Mouse (Mus musculus): ENCODE measurements around the gene Cd300ld2.
"Not testable (repeated sequence)": the region's sequence is repeated elsewhere in the genome, so short reads cannot be mapped to it uniquely, and the experiment has no call there.

Gene Cd300ld2

GRCm38 (mm10) chr11:115016093-115016492 lies at the start of gene Cd300ld2:
Gene Cd300ld2 (minus strand): TSS chr11:115016193.
- DNase-seq (ENCODE audit: extremely low read depth, low read depth): not testable (repeated sequence)

GRCm38 (mm10) chr11:115062077-115062476 lies 46.1 kb upstream of the Cd300ld2 start, which contains the start of gene Cd300e:
Gene Cd300e (minus strand): TSS chr11:115062177.
- DNase-seq (ENCODE audit: extremely low read depth, low read depth): no peak

- DNase-seq (ENCODE audit: extremely low read depth, low read depth): no peak
Measured at GRCm38 (mm10) chr11:115059797-115060196, 43.8 kb upstream of the Cd300ld2 start.

- no peak for DNase-seq (ENCODE audit: extremely low read depth, low read depth)
Measured at GRCm38 (mm10) chr11:115058701-115059100, 42.7 kb upstream of the Cd300ld2 start.

GRCm38 (mm10) chr11:115054537-115054936 lies 38.5 kb upstream of the Cd300ld2 start:
- DNase-seq (ENCODE audit: extremely low read depth, low read depth): no peak

GRCm38 (mm10) chr11:115052991-115053390 lies 37.0 kb upstream of the Cd300ld2 start:
- no peak for DNase-seq (ENCODE audit: extremely low read depth, low read depth)

- no peak for DNase-seq (ENCODE audit: extremely low read depth, low read depth)
Measured at GRCm38 (mm10) chr11:115052206-115052605, 36.2 kb upstream of the Cd300ld2 start.

GRCm38 (mm10) chr11:115049282-115049895 lies 33.4 kb upstream of the Cd300ld2 start:
- no peak for DNase-seq (ENCODE audit: extremely low read depth, low read depth)

GRCm38 (mm10) chr11:115048259-115048658 lies 32.3 kb upstream of the Cd300ld2 start, which contains the start of gene Cd300ld3:
Gene Cd300ld3 (minus strand): TSS chr11:115048409.
- no peak for DNase-seq (ENCODE audit: extremely low read depth, low read depth)

DNA sequence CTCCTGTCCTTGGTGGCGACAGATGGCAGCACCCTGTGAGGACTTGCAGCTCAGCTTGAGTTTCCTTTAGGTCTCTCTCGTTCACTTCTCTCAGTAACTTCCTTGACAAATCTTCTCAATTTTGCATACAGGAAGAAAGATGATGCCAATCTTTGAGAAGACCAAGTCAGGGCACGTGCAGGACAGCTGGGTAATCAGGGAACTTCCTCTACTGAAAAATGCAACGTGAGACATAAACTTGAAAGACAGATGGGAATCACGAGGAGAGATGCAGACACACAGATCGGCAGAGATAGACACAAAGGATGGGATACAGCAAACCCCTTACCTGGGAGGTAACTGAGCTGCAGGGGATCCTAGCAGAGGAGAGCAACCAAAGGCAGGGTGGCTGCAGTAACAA lies 21.7 kb upstream of the Cd300ld2 start, which contains the start of gene Cd300ld5:
Cd300ld5 (minus strand) TSS at position 101 of the 400 bp plus-strand sequence.
- not testable (repeated sequence) for DNase-seq (ENCODE audit: extremely low read depth, low read depth)

- not testable (repeated sequence) for DNase-seq (ENCODE audit: extremely low read depth, low read depth)
Measured at GRCm38 (mm10) chr11:115026912-115027311, 10.9 kb upstream of the Cd300ld2 start, which contains the start of gene Cd300ld4. Gene Cd300ld4 (minus strand): TSS chr11:115027012.

DNA sequence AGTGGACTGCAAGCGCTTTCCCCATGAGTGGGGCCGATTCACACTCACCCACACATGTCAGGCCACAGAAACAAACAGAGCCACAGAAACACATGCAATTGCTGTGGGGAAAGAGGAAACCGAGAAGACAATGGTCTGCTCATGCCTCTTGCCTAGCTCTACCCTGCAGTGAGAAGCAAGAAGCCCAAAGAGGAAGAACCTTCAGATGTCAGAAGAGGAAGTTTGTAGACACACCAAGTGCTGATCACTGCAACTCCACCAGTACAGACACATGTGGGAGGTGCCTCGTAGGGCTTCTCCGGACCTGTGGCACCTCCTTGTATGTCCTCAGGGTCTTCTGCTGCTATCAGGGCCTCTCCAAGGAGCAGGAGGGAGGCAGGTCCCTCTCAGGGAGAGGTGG lies 11.9 kb downstream of the Cd300ld2 start:
- DNase-seq (ENCODE audit: extremely low read depth, low read depth): no peak

DNA sequence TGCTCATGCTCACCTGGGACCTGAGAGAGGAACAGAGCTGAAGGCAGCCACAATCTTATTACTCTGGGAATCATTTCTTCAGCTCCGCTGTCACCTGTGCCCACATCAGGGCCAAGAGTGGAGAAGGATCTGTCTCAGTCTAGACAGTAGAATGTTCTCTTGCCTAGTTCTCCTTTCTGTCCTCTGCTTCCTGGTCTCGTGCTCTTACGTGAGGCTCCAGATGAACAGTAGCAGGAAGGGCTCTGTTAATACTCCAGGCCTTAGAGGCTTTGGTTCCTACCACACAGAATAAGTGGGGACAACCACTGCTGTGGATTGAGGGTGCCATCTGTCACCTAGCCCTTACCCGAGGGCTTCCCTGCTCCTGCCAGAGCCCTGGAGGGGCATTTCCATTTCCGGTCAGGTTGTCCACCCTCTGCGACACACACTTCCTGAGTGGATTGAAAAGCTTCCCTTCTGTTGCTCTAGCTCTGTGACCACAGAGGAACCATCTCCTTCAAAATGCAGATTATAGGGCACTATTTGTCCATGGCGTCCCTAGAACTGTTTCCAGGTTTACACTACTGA lies 14.4 kb downstream of the Cd300ld2 start, which contains the start of gene Cd300c2:
Cd300c2 (minus strand) TSS at position 407 of the 567 bp plus-strand sequence.
- DNase-seq (ENCODE audit: extremely low read depth, low read depth): no peak

DNA sequence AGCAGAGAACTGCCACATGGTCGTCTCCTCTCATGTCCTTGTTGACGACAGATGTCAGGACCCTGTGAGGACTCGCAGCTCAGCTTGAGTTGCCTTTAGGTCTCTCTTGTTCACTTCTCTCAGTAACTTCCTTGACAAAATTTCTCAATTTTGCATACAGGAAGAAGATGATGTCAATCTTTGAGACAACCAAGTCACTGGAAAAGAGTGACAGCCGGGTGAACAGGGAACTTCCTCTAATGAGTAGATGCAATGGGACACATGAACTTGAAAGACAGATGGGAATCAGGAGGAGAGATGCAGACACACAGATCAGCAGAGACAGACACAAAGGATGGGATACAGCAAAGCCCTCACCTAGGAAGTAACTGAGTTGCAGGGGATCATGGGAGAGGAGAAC lies 26.2 kb downstream of the Cd300ld2 start, which contains the start of gene Cd300ld:
Cd300ld (minus strand) TSS at position 130 of the 400 bp plus-strand sequence.
- DNase-seq (ENCODE audit: extremely low read depth, low read depth): no peak

DNA sequence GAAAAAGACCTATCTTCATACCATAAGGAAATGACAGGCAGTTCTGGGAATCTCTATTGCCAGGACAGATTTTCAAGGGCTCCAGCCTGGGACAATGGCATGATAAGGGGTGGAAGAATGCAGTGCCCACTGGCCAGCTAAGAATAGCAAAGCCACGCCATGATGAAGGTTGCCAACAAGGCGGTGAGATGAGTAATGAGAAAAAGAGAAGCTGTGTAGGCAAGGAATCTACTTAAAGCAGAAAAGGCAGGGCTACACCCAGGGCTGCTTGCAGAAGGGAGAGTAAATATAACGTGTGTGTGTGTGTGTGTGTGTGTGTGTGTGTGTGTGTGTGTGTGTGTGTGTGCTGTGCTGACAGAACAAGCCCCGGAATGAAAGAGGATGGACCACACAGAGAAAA lies 34.1 kb downstream of the Cd300ld2 start:
- DNase-seq (ENCODE audit: extremely low read depth, low read depth): no peak

DNA sequence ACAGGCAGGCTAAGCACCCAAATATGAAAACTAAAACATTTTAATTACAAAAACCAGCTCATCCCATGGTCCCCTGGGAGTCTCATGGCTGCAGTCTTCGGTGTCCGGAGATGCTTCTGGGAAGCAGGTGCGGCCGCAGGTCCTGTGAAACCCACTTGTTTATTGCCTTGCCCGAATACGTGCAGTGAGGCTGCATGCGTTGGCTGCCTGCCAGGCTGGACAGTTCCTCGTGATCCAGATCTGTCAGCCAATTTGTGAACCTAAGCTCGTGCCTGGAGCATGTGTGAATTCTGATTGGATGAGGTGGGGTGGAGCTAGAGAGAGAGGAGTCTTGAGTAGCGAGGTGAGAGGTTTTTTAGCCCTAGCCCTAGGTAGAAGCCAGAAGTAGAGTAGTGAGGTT lies 43.3 kb downstream of the Cd300ld2 start:
- no peak for DNase-seq (ENCODE audit: extremely low read depth, low read depth)

DNA sequence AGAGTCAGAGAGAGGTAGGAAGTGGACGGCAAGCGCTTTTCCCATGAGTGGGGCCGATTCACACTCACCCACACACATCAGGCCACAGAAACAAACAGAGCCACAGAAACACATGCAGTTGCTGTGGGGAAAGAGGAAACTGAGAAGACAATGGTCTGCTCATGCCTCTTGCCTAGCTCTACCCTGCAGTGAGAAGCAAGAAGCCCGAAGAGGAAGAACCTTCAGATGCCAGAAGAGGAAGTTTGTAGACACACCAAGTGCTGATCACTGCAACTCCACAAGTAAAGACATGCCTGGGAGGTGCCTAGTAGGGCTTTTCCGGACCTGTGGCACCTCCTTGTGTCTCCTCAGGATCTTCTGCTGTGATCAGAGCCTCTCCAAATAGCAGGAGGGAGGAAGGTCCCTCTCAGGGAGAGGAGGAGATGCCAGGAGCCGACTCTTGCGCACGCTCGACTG lies 47.2 kb downstream of the Cd300ld2 start, which contains the start of gene Cd300c:
Cd300c (minus strand) TSS at position 406 of the 456 bp plus-strand sequence.
- no peak for DNase-seq (ENCODE audit: extremely low read depth, low read depth)

DNA sequence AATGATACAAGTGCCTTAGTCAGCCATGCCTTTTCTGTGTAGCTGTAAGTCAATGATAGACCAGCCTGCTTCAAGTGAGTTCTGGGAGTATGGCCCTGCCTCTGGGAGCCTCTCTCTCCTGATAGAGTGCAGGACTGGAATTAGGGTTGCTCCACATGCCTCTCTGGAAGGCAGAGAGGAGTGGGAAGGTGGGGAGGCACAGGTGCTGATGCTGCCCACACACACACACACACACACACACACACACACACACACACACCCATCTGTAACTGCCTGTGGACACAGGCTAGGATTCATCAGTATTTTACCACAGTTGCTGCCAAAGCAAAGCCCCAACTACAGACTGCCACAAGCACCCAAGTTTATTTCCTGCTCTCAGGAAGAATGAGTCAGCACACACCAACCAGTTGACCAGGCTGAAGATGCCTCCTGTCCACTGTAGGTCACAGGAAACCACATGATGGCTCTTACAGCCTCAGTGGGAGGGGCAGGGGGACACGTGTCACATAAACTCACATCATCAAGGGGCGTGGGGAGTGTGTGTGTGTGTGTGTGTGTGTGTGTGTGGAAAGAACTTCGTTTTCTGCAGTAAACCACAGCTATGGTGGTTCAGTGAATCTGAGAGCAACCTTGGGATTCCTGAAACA lies 50.7 kb downstream of the Cd300ld2 start:
- DNase-seq (ENCODE audit: extremely low read depth, low read depth): no peak

- no peak for DNase-seq (ENCODE audit: extremely low read depth, low read depth)
Measured at GRCm38 (mm10) chr11:114960369-114960768, 55.6 kb downstream of the Cd300ld2 start.
